Mouse (Mus musculus) mature B cell (primary cell): ENCODE results near the gene Hoxc8.

Source experiments
- in situ Hi-C: fragments of 300-500 bp; cut with MboI; formaldehyde crosslinking; loops from 2 replicates; pipeline ENCODE4 v1.14.3; 2019

Hoxc8 gene

GRCm38 (mm10) chr15:103032646-103033575, 42.5 kb downstream of the Hoxc8 start:
- in situ Hi-C loops, result no loop called here

- in situ Hi-C loops, result no loop called here
Measured at GRCm38 (mm10) chr15:103034043-103034806, 43.8 kb downstream of the Hoxc8 start.

- in situ Hi-C loops, result no loop called here
Measured at GRCm38 (mm10) chr15:103034807-103035547, 44.6 kb downstream of the Hoxc8 start.

- in situ Hi-C loops, result no loop called here
Measured at GRCm38 (mm10) chr15:103035548-103035881, 45.1 kb downstream of the Hoxc8 start.

- in situ Hi-C loops, result no loop called here
Measured at GRCm38 (mm10) chr15:103037579-103037978, 47.2 kb downstream of the Hoxc8 start.

GRCm38 (mm10) chr15:103038701-103039480, 48.5 kb downstream of the Hoxc8 start:
- in situ Hi-C loops, result no loop called here

GRCm38 (mm10) chr15:103039609-103040008, 49.2 kb downstream of the Hoxc8 start:
- in situ Hi-C loops, result no loop called here

GRCm38 (mm10) chr15:103040601-103041000, 50.2 kb downstream of the Hoxc8 start:
- in situ Hi-C loops, result no loop called here

- in situ Hi-C loops, result no loop called here
Measured at GRCm38 (mm10) chr15:103041613-103042012, 51.2 kb downstream of the Hoxc8 start.

- in situ Hi-C loops, result no loop called here
Measured at GRCm38 (mm10) chr15:103042209-103042608, 51.8 kb downstream of the Hoxc8 start.
